Mouse (Mus musculus) forebrain, embryonic 10.5 days (tissue): ENCODE measurements around the gene Tube1. TPM values are rescaled to one million over a fixed set of nuclear protein-coding genes. Genes with fewer than 3 reads are reported as not detected.

ENCODE experiments used
- DNase-seq: peaks from one replicate; pipeline ENCODE4 v3.0.0-alpha.2; 2017; ENCODE audit warnings: low spot score; ENCODE audit errors: extremely low spot score
- H3K27ac ChIP-seq: fragments of 300-500 bp; sonication (generic); 2 replicates; pipeline ENCODE4 v1.5.1; 2016; ENCODE audit warnings: mild to moderate bottlenecking
- H3K27me3 ChIP-seq: fragments of 300-500 bp; sonication (generic); 2 replicates; pipeline ENCODE4 v1.6.1; 2016; ENCODE audit warnings: mild to moderate bottlenecking; ENCODE audit not compliant: poor library complexity, severe bottlenecking
- H3K36me3 ChIP-seq: fragments of 300-500 bp; sonication (generic); replicated peaks from 2 replicates; pipeline ENCODE4 v1.6.1; 2016; ENCODE audit warnings: mild to moderate bottlenecking, moderate library complexity
- H3K4me1 ChIP-seq: fragments of 300-500 bp; sonication (generic); 2 replicates; pipeline ENCODE4 v1.6.1; 2016
- H3K4me3 ChIP-seq: fragments of 300-500 bp; sonication (generic); 2 replicates; pipeline ENCODE4 v1.5.1; 2016; ENCODE audit warnings: mild to moderate bottlenecking, moderate library complexity
- H3K9me3 ChIP-seq: fragments of 300-500 bp; sonication (generic); 2 replicates; pipeline ENCODE4 v1.6.1; 2016; ENCODE audit warnings: mild to moderate bottlenecking, moderate library complexity
- WGBS: fragments of 180-500 bp; shearing (Covaris S2); methylation state at CpG from one replicate; pipeline ENCODE4 v1.1.7; 2016; 5-methylcytosine and 5-hydroxymethylcytosine counted together
- polyA plus RNA-seq: library from polyadenylated mRNA; unstranded; fragments of >200 nt; fragmentation: Nextera tagmentation; extraction: Ambion mirVana; gene quantifications from 2 replicates; pipeline ENCODE4 v1.2.1, GENCODE M21; 2016

The Tube1 gene
- 25.4 and 29.2 TPM in 2 replicates for polyA plus RNA-seq

DNA sequence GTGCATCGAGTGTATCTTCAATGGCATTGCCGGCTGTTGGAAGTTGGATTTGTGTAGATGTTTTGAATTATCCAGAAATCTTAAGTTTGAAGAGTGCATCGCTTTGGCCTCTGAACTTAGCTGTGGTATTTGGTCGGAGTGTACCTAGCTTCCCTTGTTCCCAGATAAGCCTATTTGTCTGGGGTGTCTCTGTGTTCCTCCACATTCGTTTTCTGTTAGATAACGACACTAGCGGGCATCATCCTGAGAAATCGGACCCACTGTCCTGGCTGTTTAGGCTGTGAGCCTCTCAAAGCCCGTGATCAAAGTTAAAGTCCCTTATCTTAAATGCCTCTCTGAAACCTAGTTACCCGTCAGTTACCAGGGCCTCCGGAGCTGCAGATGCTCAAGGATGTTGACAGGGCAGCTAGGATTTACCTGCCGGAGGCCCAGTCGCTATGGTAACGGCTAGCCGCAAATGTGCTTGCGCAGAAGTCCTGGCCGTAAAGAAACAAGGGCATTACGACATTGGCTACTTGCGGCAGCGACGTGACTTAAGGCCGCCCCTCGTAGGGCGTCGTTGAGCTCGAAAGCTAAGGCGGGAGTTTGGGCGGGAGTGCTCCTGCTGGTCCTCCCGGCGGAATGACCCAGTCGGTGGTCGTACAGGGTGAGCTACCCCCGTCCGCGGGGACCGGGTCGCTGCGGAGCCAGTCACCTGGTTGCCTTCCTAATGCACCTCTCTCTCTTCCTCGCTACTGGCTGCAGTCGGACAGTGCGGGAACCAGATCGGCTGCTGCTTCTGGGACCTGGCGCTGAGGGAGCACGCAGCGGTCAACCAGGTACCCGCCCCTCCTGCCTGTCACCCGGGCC is at the start of gene Tube1, which contains the start of gene Fam229b:
TSS of gene Tube1 (plus strand) at position 515 of the 849 bp plus-strand sequence.
TSS of gene Fam229b (minus strand) at position 453 of the 849 bp plus-strand sequence.
- peak within 1 kb of the TSS; percentile 91 for H3K27ac ChIP-seq
- H3K36me3 ChIP-seq = peaks cover 20% of the 10 kb centered on the region
- WGBS = 6% methylated on average over 47 of the region's 47 CpGs
- peak; percentile 92 for DNase-seq
- no peaks in the 10 kb centered on the region for H3K9me3 ChIP-seq
- H3K4me3 ChIP-seq = peak within 1 kb of the TSS; percentile 70
- H3K27me3 ChIP-seq = no peaks in the 10 kb centered on the region
- H3K4me1 ChIP-seq = peaks cover 25% of the 10 kb centered on the region

DNA sequence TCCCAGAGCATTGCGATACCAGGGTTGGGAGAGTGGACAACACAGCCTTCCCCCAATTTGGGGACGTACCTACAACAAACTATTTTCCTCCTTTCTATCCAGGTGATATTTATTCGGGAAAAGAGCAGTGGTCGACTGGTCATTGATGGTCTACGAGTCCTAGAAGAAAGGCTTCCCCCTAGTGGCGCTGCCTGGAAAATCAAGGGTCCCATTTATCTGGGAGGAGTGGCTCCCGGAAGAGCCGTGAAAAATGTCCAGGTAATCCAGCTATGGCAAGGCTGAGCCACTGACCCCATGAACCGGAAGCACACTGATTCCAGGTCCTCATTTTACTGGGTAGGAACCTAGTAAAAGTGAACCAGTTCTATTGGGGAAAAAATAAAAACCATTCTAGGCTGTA is 36.8 kb upstream of the Tube1 start:
- Histone ChIP-seq H3K4me1 (no peaks in the 10 kb centered on the region), H3K27ac (no peak overlapping the region), H3K9me3 (no peaks in the 10 kb centered on the region), H3K27me3 (no peaks in the 10 kb centered on the region), H3K4me3 (no peak overlapping the region), H3K36me3 (no peaks in the 10 kb centered on the region; the same call in 1 of the 2 replicates)
- 89% methylated on average over 9 of the region's 9 CpGs for WGBS
- DNase-seq = no peak

DNA sequence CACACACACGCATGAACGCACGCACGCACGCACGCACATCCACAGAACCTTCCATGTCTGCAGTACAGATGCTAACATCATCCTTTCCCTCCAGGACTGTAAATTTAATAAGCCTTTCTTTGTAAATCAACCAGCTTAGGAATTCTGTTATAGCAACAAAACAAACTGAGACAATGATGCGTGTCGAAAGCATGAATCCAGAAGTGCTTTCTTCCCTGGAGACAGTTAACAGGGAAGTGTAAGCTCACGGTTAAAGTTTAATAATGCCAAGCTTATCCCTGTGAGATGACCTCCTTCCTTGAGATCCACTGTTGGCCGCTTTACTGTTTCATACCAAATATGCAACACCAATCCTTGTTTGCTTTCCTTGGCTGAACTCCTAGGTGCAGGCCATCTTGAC is 35.0 kb upstream of the Tube1 start:
- Histone ChIP-seq H3K4me1 (no peaks in the 10 kb centered on the region), H3K27me3 (no peaks in the 10 kb centered on the region), H3K4me3 (no peak overlapping the region), H3K27ac (no peak overlapping the region), H3K36me3 (no peaks in the 10 kb centered on the region; the same call in 1 of the 2 replicates), H3K9me3 (no peaks in the 10 kb centered on the region)
- DNase-seq = no peak
- whole genome bisulfite sequencing = 94% methylated on average over 10 of the region's 10 CpGs

DNA sequence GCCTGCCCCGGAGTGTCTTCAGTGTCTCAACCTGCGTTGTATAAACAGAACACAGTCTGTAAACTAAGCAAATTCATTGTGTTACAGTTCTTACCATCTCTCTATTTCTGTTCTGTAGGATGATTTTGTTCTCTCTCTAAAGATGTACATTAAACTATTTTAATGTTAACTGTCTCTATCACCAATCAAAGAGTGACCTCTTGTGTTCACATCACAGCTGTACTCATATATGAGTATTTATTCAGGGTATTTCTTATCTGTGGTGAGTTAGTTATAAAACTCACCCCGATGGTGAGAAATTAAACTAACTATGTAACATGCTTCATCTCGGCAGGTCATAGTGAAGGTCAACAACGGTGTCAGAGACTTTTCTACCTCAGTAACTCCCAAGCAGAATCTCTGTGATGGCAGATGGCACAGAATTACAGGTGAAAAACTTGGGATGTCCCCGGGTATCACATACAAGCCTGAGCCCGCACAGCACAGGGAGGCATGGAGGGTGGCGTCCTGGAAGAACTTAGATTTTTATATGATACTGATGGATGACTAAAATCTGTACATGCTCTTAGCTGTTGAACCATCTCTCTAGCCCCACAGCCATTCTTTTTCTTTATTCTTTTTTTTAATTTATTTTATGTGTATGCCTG is 28.9 kb upstream of the Tube1 start:
- no peak for DNase-seq
- 95% methylated on average over 8 of the region's 8 CpGs for WGBS
- no peaks in the 10 kb centered on the region for H3K9me3 ChIP-seq
- no peaks in the 10 kb centered on the region for H3K36me3 ChIP-seq
- peaks cover 9% of the 10 kb centered on the region; the same call in 1 of the 2 replicates for H3K4me1 ChIP-seq
- H3K27me3 ChIP-seq = no peaks in the 10 kb centered on the region
- no peak overlapping the region for H3K4me3 ChIP-seq
- H3K27ac ChIP-seq = no peak overlapping the region

DNA sequence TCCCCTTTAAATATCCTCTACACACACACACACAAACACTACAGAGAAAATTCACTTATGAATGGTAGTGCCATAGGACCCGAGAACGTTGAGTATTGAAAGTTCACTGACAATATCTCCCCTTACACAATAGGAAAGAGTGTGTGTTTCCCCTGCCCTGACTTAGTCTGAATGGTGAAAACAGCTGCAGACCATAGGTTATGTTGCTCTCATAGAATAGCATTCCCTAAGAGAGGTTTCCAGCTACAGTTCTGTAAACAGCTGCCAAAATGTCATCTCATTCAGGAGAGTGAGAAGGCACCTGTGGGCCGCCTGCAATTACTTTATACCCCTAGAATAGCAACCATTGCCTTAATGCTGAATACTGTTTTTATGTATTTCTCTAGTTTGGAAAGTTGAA is 27.4 kb upstream of the Tube1 start:
- H3K4me3 ChIP-seq = no peak overlapping the region
- H3K9me3 ChIP-seq = no peaks in the 10 kb centered on the region
- H3K36me3 ChIP-seq = no peaks in the 10 kb centered on the region
- no peak overlapping the region for H3K27ac ChIP-seq
- peaks cover 9% of the 10 kb centered on the region; the same call in 1 of the 2 replicates for H3K4me1 ChIP-seq
- H3K27me3 ChIP-seq = no peaks in the 10 kb centered on the region
- DNase-seq = no peak
- 56% methylated on average over 3 of the region's 3 CpGs for WGBS

DNA sequence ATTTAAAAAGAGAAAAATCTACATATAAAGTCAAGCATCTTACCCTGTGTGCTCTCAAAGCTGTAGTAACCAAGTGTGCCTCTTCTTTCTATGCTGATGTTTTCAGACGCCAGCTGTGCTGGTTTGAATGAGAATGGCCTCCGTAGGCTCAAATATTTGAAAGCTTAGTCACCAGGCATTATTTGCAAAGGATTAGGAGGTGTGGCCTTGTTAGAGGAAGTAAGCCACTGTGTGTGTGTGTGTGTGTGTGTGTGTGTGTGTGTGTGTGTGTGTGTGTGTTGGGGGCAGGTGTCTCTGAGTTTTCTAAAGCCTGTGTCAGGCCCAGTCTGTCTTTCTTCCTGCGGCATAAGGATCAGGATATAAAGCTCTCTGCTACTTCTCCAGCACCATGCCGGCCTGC is 26.8 kb upstream of the Tube1 start:
- H3K4me1 ChIP-seq = peaks cover 9% of the 10 kb centered on the region; the same call in 1 of the 2 replicates
- 34% methylated on average over 4 of the region's 4 CpGs for WGBS
- peak; percentile 42 for DNase-seq
- no peaks in the 10 kb centered on the region for H3K36me3 ChIP-seq
- no peak overlapping the region; the same call in 1 of the 2 replicates for H3K27ac ChIP-seq
- H3K9me3 ChIP-seq = no peaks in the 10 kb centered on the region
- no peaks in the 10 kb centered on the region for H3K27me3 ChIP-seq
- no peak overlapping the region for H3K4me3 ChIP-seq

DNA sequence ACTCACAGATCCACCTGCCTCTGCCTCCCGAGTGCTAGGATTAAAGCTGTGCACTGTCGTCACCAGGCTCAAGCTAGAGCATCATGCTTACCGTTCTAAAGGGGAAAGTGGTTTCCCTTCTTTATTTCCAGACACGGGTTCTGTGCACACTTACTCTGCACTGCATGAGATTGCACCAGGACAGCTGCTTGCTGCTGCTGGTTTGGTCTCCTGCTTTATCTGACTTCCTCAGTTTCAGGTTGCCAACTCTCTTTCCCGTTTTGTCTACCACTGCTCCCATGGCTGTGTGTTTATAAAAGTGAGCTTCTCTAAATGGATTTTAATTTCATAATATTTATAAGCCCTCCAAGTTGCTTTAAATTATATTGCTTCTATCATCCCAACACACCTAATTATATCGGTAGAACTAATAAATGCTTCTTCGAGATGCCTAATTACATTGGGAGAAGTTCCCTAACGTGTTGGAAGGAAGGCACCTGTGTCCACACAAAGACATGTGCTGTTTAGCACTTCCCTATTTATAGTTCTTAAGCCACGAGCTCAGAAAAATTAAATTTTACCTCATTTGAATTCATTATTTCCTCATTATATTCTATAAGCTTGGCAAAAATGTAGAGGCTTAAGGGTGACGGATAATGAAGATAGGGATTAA is 24.8 kb upstream of the Tube1 start:
- H3K27ac ChIP-seq = no peak overlapping the region
- 86% methylated on average over 10 of the region's 10 CpGs for WGBS
- H3K36me3 ChIP-seq = no peaks in the 10 kb centered on the region
- H3K9me3 ChIP-seq = no peaks in the 10 kb centered on the region
- H3K27me3 ChIP-seq = no peaks in the 10 kb centered on the region
- H3K4me1 ChIP-seq = peaks cover 13% of the 10 kb centered on the region; the same call in 1 of the 2 replicates
- DNase-seq = no peak
- no peak overlapping the region for H3K4me3 ChIP-seq

DNA sequence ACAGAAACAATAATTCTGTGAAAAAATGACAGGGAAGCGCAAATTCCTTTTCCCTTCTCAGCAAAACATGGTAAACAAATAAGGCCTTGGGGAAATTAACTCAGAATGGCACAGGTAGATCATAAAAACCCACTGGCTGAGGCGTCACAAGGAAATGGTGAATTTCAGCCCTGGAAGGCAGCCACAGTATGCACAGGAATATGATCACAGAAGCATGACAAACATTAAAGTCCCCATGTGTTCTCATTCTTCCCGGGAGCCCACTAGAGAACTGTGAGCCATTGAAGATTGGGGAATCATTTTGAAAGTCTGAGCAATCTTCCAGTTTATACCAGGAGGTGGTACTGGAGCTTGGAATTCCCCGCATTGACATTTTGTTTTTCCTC is 24.3 kb upstream of the Tube1 start:
- 78% methylated on average over 4 of the region's 4 CpGs for WGBS
- H3K36me3 ChIP-seq = no peaks in the 10 kb centered on the region

DNA sequence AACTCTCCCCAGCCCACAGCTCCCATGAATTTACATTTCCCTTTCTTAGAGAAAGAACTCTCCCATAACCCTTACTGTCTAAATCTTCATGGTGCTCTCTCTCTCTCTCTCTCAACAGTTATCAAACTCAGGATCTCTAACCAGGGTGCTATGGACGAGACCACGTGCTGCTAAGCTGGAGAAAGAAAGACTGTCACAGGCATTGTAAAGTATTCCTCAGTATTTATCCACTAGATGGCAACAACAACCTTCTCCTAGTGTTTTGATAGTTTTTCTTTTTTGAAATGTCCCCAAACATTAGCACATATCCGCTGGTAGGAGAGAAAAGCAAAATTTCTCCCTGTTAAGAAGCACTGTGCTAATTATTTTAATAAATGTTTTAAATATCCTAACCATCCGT is 12.4 kb upstream of the Tube1 start:
- H3K27me3 ChIP-seq = no peaks in the 10 kb centered on the region
- no peak overlapping the region for H3K27ac ChIP-seq
- DNase-seq = no peak
- H3K9me3 ChIP-seq = no peaks in the 10 kb centered on the region
- H3K4me1 ChIP-seq = peaks cover 4% of the 10 kb centered on the region
- H3K4me3 ChIP-seq = no peak overlapping the region
- WGBS = 45% methylated on average over 4 of the region's 4 CpGs
- H3K36me3 ChIP-seq = no peaks in the 10 kb centered on the region

More for the DNA sequence above, 24.3 kb upstream of the Tube1 start:
- H3K4me3 ChIP-seq = no peak overlapping the region
- H3K27ac ChIP-seq = no peak overlapping the region
- H3K27me3 ChIP-seq = no peaks in the 10 kb centered on the region
- DNase-seq = no peak
- no peaks in the 10 kb centered on the region for H3K9me3 ChIP-seq
- peaks cover 13% of the 10 kb centered on the region; the same call in 1 of the 2 replicates for H3K4me1 ChIP-seq

DNA sequence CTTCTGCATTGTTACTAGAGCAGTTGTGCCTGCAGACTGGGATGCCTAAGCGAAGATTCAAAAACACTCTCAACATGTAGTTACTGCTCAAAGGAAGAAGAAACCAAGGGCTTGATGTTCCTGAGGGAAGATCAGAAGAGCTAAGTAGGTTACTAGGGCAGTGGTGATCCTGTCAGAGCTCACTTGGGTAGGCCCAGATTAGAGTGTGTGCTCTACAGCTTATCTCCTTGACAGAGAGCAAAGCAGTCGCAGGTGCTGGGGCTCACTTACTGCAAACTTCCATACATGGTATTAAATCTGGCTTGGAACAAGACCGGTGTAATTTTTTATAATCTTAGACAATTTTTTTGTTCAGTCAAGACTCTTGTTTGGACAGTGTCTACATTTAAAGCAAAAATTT is 4.0 kb downstream of the Tube1 start:
- Histone ChIP-seq H3K9me3 (no peaks in the 10 kb centered on the region), H3K4me1 (peaks cover 25% of the 10 kb centered on the region), H3K36me3 (peaks cover 58% of the 10 kb centered on the region), H3K27ac (no peak overlapping the region), H3K4me3 (no peak overlapping the region), H3K27me3 (no peaks in the 10 kb centered on the region)
- WGBS = 99% methylated on average over 3 of the region's 3 CpGs
- no peak for DNase-seq

DNA sequence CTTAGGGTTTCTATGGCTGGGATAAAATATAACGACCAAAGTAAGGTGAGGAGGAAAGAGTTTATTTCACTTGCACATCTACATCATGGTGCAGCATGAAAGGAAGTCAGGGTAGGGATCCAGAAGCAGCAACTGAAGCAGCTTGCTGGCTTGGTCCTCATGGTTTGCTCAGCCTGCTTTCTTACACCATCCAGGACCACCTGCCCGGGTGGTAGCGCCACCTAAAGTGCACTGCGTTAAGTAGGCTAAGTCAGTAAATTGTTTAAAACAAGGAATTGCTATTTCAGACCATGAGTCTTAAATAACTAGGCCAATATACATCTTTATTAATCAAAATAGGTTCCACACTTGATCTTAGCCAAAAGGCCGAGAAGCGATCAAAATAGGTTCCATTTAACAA is 5.0 kb downstream of the Tube1 start:
- peaks cover 68% of the 10 kb centered on the region for H3K36me3 ChIP-seq
- no peak overlapping the region for H3K27ac ChIP-seq
- no peaks in the 10 kb centered on the region for H3K9me3 ChIP-seq
- peaks cover 18% of the 10 kb centered on the region for H3K4me1 ChIP-seq
- H3K27me3 ChIP-seq = no peaks in the 10 kb centered on the region
- H3K4me3 ChIP-seq = no peak overlapping the region
- 83% methylated on average over 6 of the region's 6 CpGs for WGBS
- no peak for DNase-seq

DNA sequence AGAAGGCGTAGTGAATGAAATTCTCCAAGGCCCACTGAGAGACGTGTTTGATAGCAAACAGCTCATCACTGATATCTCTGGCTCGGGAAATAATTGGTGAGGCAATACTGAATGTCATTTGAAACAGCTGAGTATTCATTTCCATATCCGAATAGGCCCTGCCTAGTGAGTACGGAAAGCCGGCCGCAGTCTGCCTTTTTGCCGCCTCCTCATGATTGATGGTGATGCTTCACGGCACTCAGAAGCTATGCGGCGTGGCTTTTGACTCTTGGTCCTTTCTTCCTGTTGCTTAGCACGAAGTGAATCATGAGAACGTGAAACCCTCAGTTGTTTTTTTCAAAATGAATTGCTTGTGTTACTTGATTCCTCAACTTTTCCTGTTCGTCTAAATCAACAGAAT is 7.1 kb downstream of the Tube1 start:
- H3K27me3 ChIP-seq = no peaks in the 10 kb centered on the region
- H3K36me3 ChIP-seq = peaks cover 89% of the 10 kb centered on the region
- no peaks in the 10 kb centered on the region for H3K9me3 ChIP-seq
- 95% methylated on average over 14 of the region's 14 CpGs for WGBS
- H3K4me1 ChIP-seq = peaks cover 2% of the 10 kb centered on the region; the same call in 1 of the 2 replicates
- no peak for DNase-seq
- no peak overlapping the region for H3K27ac ChIP-seq
- H3K4me3 ChIP-seq = no peak overlapping the region
